Mouse (Mus musculus): ENCODE results near the gene Apbb1.

Gene Apbb1

GRCm38 (mm10) chr7:105519771-105520170 is 61.7 kb downstream of the Apbb1 start:
- DNase-seq (ENCODE audit: low read depth, low spot score) = no peak

GRCm38 (mm10) chr7:105519336-105519735 is 62.1 kb downstream of the Apbb1 start:
- DNase-seq (ENCODE audit: low read depth, low spot score) = no peak

- DNase-seq (ENCODE audit: low read depth, low spot score) = peak; percentile 69
These were observed 64.6 kb downstream of the Apbb1 start for GRCm38 (mm10) chr7:105516669-105517360.

- peak; percentile 50 for DNase-seq (ENCODE audit: low read depth, low spot score)
These were observed 66.3 kb downstream of the Apbb1 start for GRCm38 (mm10) chr7:105515178-105515577.

- DNase-seq (ENCODE audit: low read depth, low spot score) = no peak
These were observed 66.9 kb downstream of the Apbb1 start for GRCm38 (mm10) chr7:105514561-105514960.

GRCm38 (mm10) chr7:105513845-105514291 is 67.6 kb downstream of the Apbb1 start:
- no peak for DNase-seq (ENCODE audit: low read depth, low spot score)

- DNase-seq (ENCODE audit: low read depth, low spot score) = no peak
These were observed 71.3 kb downstream of the Apbb1 start for GRCm38 (mm10) chr7:105510143-105510542.

Measured in retina, adult 2 months (tissue).